Mouse (Mus musculus) embryo, embryonic 9.5 days (tissue): Measurements from ENCODE around the gene Ppcdc.

Experiments
- DNase-seq: peaks from one replicate; pipeline ENCODE4 v3.0.0-alpha.2; 2017; ENCODE audit errors: extremely low spot score

The Ppcdc gene

DNA sequence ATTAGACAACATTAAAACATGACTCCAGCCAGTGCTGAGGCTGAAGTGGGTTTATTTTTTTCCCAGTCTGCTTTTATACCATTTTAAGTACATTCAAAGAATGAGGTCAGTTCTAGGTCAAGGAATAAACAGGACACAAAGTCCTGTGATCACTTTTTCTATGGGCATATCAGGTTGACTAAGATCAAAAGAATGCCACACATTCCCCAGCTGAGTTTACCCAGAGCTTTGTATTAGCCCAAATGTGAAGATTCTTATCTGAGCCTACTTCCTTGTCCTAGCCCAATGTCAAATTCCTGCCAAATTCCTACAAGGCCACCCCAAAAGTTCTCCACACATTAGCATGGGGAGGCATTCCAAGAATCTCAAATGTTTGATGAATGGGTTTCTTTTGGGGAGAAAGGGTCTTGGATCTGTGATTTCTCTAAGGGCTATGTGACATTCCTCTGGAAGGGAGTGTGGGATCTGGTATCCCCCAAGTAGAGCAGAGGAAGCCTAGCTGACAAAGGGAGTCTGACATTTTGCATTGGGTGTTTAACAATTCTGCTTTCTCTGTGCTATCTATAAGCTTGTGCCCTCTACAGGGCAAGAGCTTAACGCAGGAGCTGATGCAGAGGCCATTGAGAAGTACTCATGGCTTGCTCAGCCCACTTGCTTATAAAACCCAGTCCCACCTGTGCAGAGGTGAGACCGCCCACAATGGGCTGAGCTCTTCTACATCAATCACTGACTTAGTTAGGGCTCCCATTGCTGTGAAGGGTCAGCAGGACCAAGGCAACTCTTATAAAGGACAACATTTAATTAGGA lies 85.3 kb downstream of the Ppcdc start:
- no peak for DNase-seq

- no peak for DNase-seq
Observed at GRCm38 (mm10) chr9:57351277-57351676, 88.6 kb downstream of the Ppcdc start.

- no peak for DNase-seq
Observed at GRCm38 (mm10) chr9:57345902-57346301, 94.0 kb downstream of the Ppcdc start.

DNA sequence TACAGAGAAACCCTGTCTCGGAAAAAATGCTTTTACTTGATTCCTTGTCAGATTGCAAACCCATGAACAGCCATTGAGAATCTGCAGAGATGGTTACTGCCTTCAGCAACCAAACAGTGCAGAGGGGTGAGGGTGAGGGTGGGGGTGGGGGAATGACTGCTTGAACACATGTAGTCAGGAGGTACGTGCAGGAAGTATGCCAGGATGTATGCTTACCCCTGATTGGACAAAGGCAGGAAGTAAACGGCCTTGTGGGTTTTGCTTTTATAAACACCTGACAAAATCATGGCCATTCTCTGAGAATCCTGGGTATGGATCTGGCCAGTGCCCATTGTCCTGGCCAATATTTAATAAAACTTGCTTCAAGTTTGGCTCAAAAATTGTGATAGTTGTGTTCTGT lies 96.2 kb downstream of the Ppcdc start:
- DNase-seq, result no peak

DNA sequence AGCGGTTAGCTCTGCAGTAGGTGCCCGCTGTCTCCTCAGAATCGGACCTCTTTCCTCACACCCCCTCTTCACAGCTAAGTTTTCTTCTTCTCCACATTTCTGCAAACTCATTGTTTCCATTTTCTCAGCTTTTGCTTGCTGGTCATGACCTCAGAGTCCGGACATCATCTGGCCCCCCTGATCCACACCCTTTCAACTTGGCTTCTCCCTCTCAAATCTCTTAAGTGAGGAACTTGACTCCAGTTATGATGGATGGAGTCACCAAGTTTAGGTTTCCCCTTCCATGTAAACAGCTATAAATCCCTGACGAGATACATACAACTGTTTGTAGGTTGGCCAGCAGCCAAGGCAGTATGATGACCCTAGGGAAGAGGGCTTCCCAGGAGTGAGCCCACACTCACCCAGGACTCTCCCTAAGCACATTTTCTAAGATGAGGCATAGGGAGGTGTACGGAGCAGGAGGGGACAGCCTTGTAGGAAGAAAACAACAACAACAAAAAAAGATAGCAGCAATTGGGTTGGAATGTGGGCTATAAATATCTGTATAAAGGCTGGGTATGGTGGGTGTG lies 96.9 kb downstream of the Ppcdc start:
- no peak for DNase-seq

GRCm38 (mm10) chr9:57342186-57342585 lies 97.7 kb downstream of the Ppcdc start:
- DNase-seq, result no peak

GRCm38 (mm10) chr9:57340361-57340760 lies 99.6 kb downstream of the Ppcdc start:
- no peak for DNase-seq

- DNase-seq, result no peak
Observed at GRCm38 (mm10) chr9:57339577-57340210, 100.2 kb downstream of the Ppcdc start.

GRCm38 (mm10) chr9:57338706-57339105 lies 101.2 kb downstream of the Ppcdc start:
- DNase-seq, result no peak
